Mouse (Mus musculus): Measurements from ENCODE around the gene Tmem145.
"Not testable (repeated sequence)": the region's sequence is repeated elsewhere in the genome, so short reads cannot be mapped to it uniquely, and the experiment has no call there.

Tmem145 gene

DNA sequence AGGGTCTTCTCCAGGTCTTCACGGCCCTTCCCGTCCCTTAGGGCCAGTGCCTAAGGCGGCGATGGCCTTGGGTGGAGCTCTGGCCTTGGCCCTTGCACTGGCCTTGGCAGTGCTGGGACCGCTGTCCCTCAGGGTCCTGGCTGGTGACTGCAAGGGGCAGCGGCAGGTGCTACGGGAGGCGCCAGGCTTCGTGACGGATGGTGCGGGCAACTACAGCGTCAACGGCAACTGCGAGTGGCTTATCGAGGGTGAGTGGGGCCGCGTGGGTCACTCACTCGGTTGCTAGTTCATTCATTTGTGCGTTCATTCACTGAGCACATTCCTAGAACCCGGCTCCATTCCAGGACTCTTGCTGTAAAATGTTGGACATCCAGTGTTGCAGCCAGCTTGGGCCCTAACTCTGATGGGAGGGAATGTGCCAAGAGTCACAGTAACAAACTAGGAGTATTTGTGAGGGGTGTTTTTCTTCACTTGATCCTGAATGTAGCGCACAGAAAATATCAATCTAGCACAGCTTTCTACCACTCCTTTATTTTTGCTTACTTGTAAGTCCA, 11.6 kb downstream of the Tmem145 start:
- DNase-seq (ENCODE audit: inconsistent age in 2 of 2, low spot score in 1 of 2) = peak; percentile 70 to 86

DNA sequence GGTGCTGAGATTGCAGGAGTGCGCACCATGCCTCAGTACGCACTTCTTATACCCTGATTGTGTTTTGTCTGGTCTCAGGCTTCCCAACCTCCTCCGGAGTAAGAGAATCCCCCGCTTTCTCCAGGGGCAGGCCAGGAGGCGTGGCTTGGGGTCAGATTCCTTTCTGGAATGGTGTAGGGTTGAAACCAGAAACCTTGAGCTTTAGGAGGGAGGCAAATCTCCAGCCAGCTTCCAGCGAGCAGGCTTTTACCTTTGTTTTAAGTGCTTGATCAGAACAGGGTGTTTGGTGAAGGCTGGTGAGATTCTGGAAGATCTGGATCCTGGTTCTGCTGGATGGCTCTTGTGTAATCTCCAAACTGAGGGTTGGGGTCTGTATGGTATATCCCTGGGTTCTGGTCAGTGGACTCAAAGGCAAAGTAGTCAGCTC, 16.2 kb downstream of the Tmem145 start:
- DNase-seq (ENCODE audit: inconsistent age in 2 of 2, low spot score in 1 of 2) = peak; percentile 51 to 67

DNA sequence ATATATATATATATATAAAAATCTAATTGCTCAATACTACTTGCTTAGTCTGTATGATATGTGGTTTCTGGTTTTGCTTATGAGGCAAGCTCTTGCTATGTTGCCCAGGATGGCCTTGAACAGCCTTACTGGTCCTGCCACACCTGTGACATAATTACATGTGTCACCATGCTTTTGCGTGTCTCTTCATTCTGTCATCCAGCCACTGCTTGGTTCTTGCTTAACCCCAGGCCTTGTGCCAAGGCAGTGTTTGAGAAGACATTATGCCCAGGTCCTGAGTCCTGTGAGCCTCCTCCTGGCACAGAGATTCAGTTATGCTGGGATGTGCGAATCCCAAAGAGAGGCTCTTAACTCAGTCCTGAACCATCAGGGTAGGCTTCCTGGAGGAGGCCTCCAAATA, 17.3 kb downstream of the Tmem145 start:
- peak; percentile 68 to 81 for DNase-seq (ENCODE audit: inconsistent age in 2 of 2, low spot score in 1 of 2)

DNA sequence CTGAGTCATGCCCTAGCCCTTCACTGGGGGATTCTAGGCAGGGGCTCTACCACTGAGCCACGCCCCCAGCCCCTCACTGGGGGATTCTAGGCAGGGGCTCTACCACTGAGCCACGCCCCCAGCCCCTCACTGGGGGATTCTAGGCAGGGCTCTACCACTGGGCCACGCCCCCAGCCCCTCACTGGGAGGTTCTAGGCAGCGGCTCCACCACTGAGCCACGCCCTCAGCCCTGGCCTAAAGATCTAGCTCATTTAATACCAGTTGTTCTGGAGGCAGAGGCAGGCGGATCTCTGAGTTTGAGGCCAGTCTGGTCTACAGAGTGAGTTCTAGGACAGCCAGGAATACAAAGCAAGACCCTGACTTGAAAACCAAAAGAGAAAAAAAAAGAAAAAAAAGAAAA, 19.5 kb downstream of the Tmem145 start:
- DNase-seq (ENCODE audit: inconsistent age in 2 of 2, low spot score in 1 of 2) = not testable (repeated sequence)

DNA sequence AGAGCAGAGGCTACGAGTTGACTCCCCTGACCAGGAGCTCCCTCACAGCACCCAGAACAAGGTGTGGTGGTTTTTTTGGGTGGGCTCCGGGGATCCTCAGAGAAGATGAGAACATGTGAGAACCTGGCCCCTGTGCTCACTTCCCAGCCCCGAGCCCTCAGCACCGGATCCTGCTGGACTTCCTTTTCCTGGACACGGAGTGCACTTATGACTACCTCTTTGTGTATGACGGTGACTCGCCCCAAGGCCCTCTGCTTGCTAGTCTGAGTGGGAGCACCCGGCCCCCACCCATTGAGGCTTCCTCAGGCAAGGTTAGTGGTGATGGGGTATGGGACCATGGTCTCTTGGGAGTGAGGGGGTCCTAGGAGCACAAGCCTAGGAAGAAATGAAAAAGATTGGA, 20.3 kb downstream of the Tmem145 start:
- peak in 1 of 2 experiments; percentile 51 for DNase-seq (ENCODE audit: inconsistent age in 2 of 2, low spot score in 1 of 2)

DNA sequence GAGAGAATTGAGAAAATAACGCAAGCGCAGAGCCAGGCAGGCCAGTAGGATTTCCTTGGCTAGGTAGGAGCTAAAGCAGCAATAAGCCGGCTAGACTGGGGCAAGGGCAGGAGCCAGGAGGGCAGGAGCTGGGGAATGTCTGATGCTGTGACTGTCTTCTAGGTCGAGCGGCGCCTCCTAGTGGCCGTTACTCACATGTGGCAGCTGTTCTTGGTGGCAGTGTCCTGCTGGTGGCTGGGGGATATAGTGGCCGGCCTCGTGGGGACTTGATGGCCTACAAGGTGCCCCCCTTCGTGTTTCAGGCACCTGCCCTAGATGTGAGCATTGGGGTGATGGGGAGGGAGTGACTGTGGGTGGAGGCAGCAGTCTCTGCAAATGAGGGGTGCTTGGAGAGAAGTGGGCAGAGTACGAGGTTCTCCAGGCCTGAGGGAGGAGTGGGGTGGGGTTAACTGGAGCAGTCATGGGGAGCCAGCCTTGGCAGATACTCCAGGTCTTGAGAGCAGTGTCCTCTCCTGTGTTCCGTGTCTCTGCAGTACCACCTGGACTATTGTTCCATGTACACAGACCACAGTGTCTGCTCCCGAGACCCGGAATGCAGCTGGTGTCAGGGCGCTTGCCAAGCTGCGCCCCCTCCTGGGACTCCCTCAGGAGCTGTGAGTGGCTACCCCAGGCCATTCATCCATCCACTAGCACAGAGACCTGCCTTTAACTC, 27.8 kb downstream of the Tmem145 start:
- peak; percentile 74 to 89 for DNase-seq (ENCODE audit: inconsistent age in 2 of 2, low spot score in 1 of 2)

DNA sequence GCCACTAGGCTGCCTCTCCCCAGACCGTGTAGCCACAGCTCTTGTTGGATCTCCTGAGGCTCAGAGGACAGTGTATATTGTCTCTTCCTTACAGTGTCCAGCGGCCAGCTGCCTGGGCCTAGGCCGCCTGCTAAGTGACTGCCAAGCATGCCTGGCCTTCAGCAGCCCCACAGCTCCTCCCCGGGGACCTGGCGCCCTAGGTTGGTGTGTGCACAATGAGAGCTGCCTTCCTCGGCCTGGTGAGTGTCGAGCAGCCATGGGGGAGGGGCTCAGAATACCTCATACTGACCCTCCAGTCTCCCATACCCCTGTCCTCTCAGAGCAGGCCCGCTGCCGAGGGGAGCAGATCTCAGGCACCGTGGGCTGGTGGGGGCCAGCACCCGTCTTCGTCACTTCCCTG, 28.6 kb downstream of the Tmem145 start:
- no peak for DNase-seq (ENCODE audit: inconsistent age in 2 of 2, low spot score in 1 of 2)

DNA sequence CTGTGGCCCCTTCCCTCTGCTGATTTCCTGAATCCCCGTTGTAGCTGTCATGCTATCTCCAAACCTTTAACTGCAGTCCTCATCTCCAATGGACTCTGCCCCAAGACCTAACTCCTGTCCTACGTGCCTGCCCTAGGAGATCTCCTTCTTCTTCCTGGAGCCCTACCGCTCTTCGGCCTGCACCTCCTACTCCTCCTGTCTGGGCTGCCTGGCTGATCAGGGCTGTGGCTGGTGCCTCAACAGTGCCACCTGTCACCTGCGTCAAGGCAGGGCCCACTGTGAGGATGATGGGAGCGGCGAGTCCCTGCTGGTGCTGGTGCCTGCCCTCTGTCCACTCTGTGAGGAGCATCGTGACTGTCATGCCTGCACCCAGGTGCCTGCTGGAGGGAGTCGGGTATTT, 33.4 kb downstream of the Tmem145 start:
- DNase-seq (ENCODE audit: inconsistent age in 2 of 2, low spot score in 1 of 2) = no peak

DNA sequence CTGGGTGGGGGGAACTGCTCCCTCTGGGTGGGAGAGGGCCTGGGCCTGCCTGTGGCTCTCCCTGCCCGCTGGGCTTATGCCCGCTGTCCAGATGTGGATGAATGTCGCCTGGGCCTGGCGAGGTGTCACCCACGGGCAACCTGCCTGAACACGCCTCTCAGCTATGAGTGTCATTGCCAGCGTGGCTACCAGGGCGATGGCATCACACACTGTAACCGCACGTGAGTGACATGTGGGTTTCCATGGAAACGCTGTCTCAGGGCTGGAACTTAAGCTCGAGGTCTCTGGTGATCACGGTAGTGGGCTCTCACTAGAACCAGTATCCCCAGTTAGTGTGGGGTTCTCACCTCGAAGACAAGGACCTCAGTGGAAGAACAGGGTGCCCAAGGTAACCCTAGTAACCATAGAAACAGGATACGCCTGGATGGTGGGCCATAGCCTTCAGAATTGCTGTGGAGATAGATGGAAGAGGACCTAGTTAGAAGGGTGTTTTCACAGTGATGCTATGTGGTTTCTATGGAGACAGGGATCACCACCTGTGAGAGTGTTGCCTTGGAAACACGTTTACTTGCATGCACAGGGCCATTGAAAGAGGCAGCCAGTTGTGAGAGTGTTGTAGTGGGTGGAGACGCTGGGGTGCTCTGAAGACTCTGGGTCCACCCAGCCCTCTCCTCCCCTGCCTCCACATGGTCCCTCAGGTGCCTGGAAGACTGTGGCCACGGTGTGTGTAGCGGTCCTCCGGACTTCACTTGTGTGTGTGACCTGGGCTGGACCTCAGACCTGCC, 35.3 kb downstream of the Tmem145 start:
- DNase-seq (ENCODE audit: inconsistent age in 2 of 2, low spot score in 1 of 2) = no peak

DNA sequence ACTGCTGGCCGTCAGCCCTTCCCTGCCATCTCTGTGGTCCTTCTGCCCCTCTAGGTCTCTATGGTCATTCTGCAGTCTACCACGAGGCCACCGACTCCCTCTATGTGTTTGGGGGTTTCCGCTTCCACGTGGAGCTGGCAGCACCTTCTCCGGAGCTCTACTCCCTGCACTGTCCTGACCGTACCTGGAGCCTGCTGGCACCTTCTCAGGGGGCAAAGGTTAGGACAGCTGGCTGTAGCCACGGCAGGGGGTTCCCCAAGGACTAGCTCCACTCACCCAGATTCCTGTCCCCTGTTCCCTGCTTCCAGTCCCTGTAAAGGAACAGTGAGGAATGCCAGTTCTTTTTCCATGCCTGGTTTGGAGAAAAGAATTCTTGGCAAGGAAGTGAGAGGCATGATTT, 43.0 kb downstream of the Tmem145 start:
- no peak for DNase-seq (ENCODE audit: inconsistent age in 2 of 2, low spot score in 1 of 2)

DNA sequence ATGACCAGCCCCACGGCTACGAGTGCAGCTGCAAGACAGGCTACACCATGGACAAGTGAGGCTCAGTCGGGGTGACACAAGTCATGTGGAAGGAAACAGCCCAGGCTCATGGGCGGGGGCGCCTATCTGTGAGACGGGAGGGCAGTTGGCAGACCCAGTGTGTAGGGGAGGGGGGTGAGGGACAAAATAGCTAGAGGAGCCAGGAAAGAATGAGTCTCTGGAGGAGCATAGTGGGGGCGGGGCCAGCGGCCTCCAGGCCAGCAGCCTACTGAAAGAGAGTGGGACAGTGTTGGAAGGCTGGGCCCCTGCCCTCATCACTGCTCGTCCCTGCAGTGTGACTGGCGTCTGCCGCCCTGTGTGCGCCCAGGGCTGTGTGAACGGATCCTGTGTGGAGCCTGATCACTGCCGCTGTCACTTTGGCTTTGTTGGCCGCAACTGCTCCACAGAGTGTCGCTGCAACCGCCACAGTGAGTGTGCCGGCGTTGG, 52.9 kb downstream of the Tmem145 start:
- DNase-seq (ENCODE audit: inconsistent age in 2 of 2, low spot score in 1 of 2) = no peak

DNA sequence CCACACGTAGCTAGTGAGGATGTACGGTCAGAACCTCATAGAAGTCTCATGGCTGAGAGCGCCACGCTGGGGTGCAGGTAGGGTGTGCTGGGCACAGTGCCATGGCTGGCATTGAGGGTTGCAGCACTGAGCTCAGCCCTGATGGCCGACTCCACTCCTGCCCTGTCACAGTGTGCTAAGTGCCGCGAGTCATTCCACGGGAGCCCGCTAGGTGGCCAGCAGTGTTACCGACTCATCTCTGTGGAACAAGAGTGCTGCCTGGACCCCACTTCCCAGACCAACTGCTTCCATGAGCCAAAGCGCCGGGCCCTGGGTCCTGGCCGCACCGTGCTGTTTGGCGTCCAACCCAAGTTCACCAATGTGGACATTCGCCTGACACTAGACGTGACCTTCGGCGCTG, 57.2 kb downstream of the Tmem145 start:
- peak; percentile 56 to 78 for DNase-seq (ENCODE audit: inconsistent age in 2 of 2, low spot score in 1 of 2)

DNA sequence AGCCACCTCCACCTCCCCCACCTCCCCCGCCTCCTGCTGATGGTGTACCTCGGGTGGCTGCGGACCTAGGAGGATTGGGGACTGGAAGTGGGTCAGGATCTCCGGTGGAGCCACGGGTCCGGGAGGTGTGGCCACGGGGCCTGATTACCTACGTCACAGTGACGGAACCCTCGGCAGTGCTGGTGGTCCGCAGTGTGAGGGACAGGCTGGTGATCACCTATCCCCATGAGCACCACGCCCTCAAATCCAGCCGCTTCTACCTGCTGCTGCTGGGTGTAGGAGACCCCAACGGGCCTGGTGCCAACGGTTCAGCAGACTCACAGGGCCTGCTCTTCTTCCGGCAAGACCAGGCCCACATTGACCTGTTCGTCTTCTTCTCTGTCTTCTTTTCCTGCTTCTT, 57.7 kb downstream of the Tmem145 start:
- DNase-seq (ENCODE audit: inconsistent age in 2 of 2, low spot score in 1 of 2) = no peak
